Mouse (Mus musculus) heart, embryonic 15.5 days (tissue): ENCODE measurements around the gene Ccdc113. TPM values are rescaled to one million over a fixed set of nuclear protein-coding genes. Genes with fewer than 3 reads are reported as not detected.

Experiments
- ATAC-seq: fragments of 200-750 bp; cut with Nextera tagmentation; replicated peaks from 2 replicates; pipeline ENCODE4 v1.8.0; 2017; ENCODE audit warnings: low read depth, moderate TSS enrichment; ENCODE audit not compliant: insufficient number of reproducible peaks, insufficient read depth, low FRiP score
- H3K27ac ChIP-seq: fragments of 300-500 bp; sonication (generic); 2 replicates; pipeline ENCODE4 v1.5.1; 2015; ENCODE audit warnings: mild to moderate bottlenecking, inconsistent platforms
- H3K27me3 ChIP-seq: fragments of 300-500 bp; sonication (generic); 2 replicates; pipeline ENCODE4 v1.6.1; 2015; ENCODE audit warnings: inconsistent platforms
- H3K36me3 ChIP-seq: fragments of 300-500 bp; sonication (generic); 2 replicates; pipeline ENCODE4 v1.6.1; 2015; ENCODE audit warnings: mild to moderate bottlenecking, inconsistent platforms
- H3K4me1 ChIP-seq: fragments of 300-500 bp; sonication (generic); replicated peaks from 2 replicates; pipeline ENCODE4 v1.6.1; 2015; ENCODE audit warnings: inconsistent platforms
- H3K4me2 ChIP-seq: fragments of 300-500 bp; sonication (generic); 2 replicates; pipeline ENCODE4 v1.6.1; 2015; ENCODE audit warnings: inconsistent platforms, mild to moderate bottlenecking, moderate library complexity
- H3K4me3 ChIP-seq: fragments of 300-500 bp; sonication (generic); 2 replicates; pipeline ENCODE4 v1.5.1; 2015; ENCODE audit warnings: mild to moderate bottlenecking, inconsistent platforms
- H3K9ac ChIP-seq: fragments of 300-500 bp; sonication (generic); 2 replicates; pipeline ENCODE4 v1.6.1; 2015; ENCODE audit warnings: mild to moderate bottlenecking, inconsistent platforms
- H3K9me3 ChIP-seq: fragments of 300-500 bp; sonication (generic); replicated peaks from 2 replicates; pipeline ENCODE4 v1.6.1; 2016; ENCODE audit warnings: inconsistent platforms
- WGBS: fragments of 180-500 bp; shearing (Covaris S2); methylation state at CpG from one replicate; pipeline ENCODE4 v1.1.7; 2015; ENCODE audit warnings: mixed read lengths; 5-methylcytosine and 5-hydroxymethylcytosine counted together
- polyA plus RNA-seq: library from polyadenylated mRNA; unstranded; fragments of >200 nt; fragmentation: Nextera tagmentation; extraction: Ambion mirVana; gene quantifications from 2 replicates; pipeline ENCODE4 v1.2.1, GENCODE M21; 2015

Gene Ccdc113
- polyA plus RNA-seq, 1 experiment from 2014 or later = 2.9 TPM

DNA sequence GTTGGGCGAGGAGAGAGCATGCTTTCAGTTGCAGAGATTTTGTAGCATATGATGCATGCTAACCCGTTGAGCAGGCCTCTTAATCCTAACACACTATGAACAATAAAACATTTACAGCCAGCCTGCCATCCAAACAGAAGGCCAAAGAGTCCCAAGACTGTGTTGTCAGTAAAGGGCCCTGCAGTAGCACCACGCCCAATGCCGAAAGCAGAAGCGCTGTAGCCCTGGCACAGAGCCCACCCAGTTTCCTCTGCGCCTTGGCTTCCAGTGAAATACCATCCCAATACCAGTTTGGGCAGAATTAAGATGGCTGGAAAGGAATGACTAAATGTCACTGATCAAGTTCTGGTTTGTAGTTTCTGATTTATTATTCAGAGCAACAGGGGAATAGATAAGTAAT, 8.3 kb downstream of the Ccdc113 start:
- ATAC-seq = no peak
- Histone ChIP-seq H3K9ac (no peak overlapping the region), H3K27me3 (no peaks in the 10 kb centered on the region), H3K4me2 (no peak overlapping the region), H3K27ac (no peak overlapping the region), H3K4me3 (no peak overlapping the region), H3K9me3 (no peaks in the 10 kb centered on the region), H3K4me1 (no peaks in the 10 kb centered on the region), H3K36me3 (no peaks in the 10 kb centered on the region)
- WGBS = 88% methylated on average over 6 of the region's 6 CpGs

DNA sequence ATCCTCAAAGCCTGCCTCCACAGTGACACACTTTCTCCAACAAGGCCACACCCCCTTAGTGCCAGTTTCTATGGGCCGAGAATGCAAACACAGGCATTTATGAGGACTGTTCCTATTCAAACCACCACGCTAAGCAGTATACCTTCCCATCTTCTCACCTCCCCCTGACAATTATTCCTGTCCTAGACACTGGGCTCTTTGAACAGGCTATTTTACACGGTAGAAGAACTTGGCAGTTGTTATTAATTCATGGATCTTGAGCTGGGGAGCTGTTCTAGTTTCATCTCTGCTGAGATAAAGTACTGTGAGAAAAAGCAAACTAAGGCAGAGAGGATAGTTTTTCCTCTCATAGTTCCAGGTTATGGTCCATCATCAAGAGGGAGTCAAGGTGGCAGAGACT, 9.2 kb downstream of the Ccdc113 start:
- no peaks in the 10 kb centered on the region for H3K36me3 ChIP-seq
- no peak overlapping the region for H3K4me3 ChIP-seq
- H3K27ac ChIP-seq = no peak overlapping the region
- ATAC-seq = no peak
- no peak overlapping the region for H3K9ac ChIP-seq
- peaks cover 3% of the 10 kb centered on the region; the same call in 1 of the 2 replicates for H3K4me1 ChIP-seq
- no peaks in the 10 kb centered on the region for H3K9me3 ChIP-seq
- H3K27me3 ChIP-seq = no peaks in the 10 kb centered on the region
- H3K4me2 ChIP-seq = no peak overlapping the region
- 77% methylated on average over 3 of the region's 3 CpGs for WGBS

DNA sequence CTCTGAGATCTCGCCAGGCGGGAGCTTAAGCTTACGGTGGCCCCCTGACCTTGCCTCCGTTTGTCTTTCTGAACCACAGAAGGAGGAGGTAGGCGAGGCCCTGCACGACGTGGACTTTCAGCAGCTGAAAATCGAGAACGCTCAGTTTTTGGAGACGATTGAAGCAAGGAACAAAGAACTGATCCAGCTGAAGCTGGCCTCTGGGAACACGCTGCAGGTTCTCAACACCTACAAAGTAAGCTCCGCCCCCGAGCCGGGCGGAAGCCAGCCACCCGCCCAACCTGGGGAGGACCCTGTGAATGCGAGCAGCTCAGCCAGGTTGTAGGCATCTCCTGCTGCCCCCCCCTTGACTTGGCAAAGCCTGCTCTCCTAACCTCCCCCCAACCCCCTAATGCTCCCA, 11.9 kb downstream of the Ccdc113 start:
- no peaks in the 10 kb centered on the region for H3K9me3 ChIP-seq
- no peak overlapping the region for H3K27ac ChIP-seq
- H3K4me2 ChIP-seq = no peak overlapping the region
- 75% methylated on average over 17 of the region's 17 CpGs for WGBS
- no peaks in the 10 kb centered on the region for H3K27me3 ChIP-seq
- no peaks in the 10 kb centered on the region for H3K36me3 ChIP-seq
- no peak overlapping the region for H3K4me3 ChIP-seq
- H3K4me1 ChIP-seq = peaks cover 9% of the 10 kb centered on the region; the same call in 1 of the 2 replicates
- H3K9ac ChIP-seq = no peak overlapping the region
- no peak for ATAC-seq

DNA sequence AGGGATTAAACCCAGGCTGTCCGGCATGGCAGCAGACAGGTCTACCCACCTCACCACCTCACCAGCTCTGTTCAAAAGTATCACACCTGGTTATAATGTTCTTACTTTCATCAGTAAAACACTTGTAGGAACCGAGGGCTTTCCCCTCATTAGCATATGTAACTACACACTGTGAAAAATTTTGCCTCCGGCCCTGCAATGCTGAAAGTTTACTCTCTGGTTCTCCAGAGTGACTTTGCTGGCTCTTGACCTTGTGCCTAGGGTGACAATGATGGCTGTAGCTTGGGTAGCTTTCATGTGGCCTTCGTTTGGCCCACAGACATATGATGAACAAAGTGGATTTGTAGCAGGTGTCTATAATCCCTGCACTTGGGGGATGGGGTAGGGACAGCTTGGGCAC, 13.1 kb downstream of the Ccdc113 start:
- Histone ChIP-seq H3K36me3 (no peaks in the 10 kb centered on the region), H3K4me1 (peaks cover 9% of the 10 kb centered on the region; the same call in 1 of the 2 replicates), H3K27me3 (no peaks in the 10 kb centered on the region), H3K4me3 (no peak overlapping the region), H3K27ac (no peak overlapping the region), H3K9ac (no peak overlapping the region), H3K9me3 (no peaks in the 10 kb centered on the region), H3K4me2 (no peak overlapping the region)
- 78% methylated on average over 4 of the region's 4 CpGs for WGBS
- ATAC-seq = no peak

DNA sequence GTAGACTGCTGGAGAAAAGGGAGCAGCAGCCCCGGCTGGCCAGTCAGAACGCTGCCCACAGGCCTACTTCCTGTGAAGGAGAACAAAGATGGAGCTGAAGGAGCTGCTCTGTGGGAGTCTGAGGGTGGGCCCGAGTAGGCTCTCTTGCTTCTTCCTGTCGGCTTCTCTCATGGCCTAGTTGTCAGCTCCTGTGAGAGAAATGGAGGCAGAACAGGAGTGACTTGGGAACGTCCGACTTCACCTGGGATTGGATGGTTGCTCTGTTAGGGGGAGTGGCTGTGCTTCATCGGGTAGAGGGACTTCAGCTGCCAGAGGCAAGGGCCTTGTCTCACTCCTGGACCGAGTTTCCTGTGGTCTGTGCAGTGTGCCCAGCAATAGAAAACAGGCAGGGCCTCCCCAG, 14.0 kb downstream of the Ccdc113 start:
- 49% methylated on average over 8 of the region's 8 CpGs for WGBS
- Histone ChIP-seq H3K27me3 (no peaks in the 10 kb centered on the region), H3K9ac (no peak overlapping the region), H3K4me2 (no peak overlapping the region), H3K9me3 (no peaks in the 10 kb centered on the region), H3K4me3 (no peak overlapping the region), H3K27ac (no peak overlapping the region), H3K4me1 (peaks cover 9% of the 10 kb centered on the region; the same call in 1 of the 2 replicates), H3K36me3 (no peaks in the 10 kb centered on the region)
- ATAC-seq = no peak

DNA sequence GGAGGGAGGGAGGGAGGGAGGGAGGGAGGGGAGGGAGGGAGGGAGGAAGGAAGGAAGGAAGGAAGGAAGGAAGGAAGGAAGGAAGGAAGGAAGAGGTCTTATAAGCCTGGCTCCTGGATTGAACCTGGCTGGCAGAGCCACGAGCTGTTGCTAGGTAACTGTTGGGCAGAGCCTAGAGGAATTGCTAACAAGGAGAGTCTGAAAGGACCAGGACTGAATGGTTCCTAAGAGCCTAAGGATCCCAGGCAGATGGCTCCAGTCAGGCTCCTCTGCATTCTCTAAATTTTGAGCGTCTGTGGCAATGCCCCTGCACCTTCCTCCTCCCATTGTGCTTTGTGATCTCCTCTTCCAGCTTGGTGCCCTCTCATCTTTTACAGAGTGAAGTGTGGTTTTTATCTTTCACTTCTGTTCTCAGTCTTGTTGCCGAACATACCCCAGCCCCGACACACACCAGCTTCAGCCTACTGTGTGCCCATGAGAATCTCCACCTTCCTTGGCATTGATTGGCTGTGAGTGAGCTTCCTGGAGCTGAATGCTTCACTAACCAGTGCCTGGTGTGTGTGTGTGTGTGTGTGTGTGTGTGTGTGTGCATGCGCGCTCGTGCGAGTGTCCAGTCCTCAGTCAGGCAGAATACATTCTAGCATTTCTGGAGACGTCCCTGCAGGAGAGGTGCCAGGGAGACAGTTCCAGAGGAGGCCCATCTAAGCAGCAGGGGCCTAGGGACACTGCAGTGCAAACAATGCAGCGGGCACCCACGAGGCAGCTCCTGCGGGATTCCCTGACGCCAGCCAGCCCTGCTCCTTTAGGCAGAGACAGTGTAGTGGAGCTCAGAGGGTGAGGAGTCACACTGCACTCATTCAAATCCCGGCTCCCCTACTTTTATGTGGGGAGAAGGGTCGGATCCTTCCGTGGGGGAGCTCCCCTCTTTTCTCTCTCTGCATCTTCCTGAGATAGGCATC, 16.3 kb downstream of the Ccdc113 start:
- Histone ChIP-seq H3K9ac (no peak overlapping the region), H3K4me3 (no peak overlapping the region), H3K36me3 (no peaks in the 10 kb centered on the region), H3K27me3 (no peaks in the 10 kb centered on the region), H3K9me3 (no peaks in the 10 kb centered on the region), H3K4me1 (peaks cover 9% of the 10 kb centered on the region; the same call in 1 of the 2 replicates), H3K27ac (no peak overlapping the region), H3K4me2 (no peak overlapping the region)
- WGBS = 63% methylated on average over 16 of the region's 16 CpGs
- ATAC-seq = no peak

DNA sequence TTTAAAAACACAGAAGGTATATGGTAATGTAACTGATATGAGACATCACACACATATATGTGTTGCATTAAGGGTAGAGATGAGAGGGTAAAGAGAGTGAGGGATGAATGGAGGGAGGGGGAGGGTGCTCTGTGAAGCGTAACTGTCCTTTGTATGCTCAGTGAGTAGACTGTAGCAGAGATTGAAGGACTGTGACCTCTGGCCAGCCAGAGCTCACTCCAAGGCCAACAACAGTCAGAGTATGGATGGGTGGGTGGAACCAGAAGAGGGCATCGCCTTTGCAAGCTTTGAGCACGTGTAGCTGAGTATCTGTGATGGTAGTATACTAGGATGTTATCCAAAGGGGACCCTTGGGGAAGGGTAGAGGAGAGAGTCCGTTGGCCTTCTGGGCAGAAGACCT, 17.7 kb downstream of the Ccdc113 start:
- Histone ChIP-seq H3K4me1 (peaks cover 9% of the 10 kb centered on the region; the same call in 1 of the 2 replicates), H3K4me2 (no peak overlapping the region), H3K27ac (no peak overlapping the region), H3K36me3 (no peaks in the 10 kb centered on the region), H3K27me3 (no peaks in the 10 kb centered on the region), H3K9ac (no peak overlapping the region), H3K9me3 (no peaks in the 10 kb centered on the region), H3K4me3 (no peak overlapping the region)
- no peak for ATAC-seq
- 64% methylated on average over 4 of the region's 4 CpGs for WGBS

DNA sequence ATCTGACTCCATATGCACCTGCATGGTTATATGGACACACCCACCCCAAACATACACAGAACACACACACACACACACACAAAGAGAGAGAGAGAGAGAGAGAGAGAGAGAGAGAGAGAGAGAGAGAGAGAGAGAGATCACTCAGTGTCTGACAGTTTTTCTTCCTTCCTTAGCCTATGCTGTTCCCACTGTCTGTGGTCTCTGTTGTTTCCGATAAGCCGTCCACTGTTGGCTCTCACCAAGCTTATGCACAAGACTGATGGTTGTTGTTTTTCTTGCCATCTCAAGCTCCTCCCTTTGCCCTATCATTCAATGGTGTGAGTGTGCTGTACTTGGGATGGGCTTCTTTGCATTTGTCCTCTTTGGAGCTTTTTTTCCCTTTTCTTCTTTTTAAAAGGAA, 22.1 kb downstream of the Ccdc113 start:
- H3K27ac ChIP-seq = no peak overlapping the region
- no peak overlapping the region for H3K9ac ChIP-seq
- H3K36me3 ChIP-seq = no peaks in the 10 kb centered on the region
- no peaks in the 10 kb centered on the region for H3K9me3 ChIP-seq
- WGBS = 86% methylated on average over 2 of the region's 2 CpGs
- no peaks in the 10 kb centered on the region for H3K4me1 ChIP-seq
- no peak for ATAC-seq
- no peaks in the 10 kb centered on the region for H3K27me3 ChIP-seq
- no peak overlapping the region for H3K4me2 ChIP-seq
- no peak overlapping the region for H3K4me3 ChIP-seq

DNA sequence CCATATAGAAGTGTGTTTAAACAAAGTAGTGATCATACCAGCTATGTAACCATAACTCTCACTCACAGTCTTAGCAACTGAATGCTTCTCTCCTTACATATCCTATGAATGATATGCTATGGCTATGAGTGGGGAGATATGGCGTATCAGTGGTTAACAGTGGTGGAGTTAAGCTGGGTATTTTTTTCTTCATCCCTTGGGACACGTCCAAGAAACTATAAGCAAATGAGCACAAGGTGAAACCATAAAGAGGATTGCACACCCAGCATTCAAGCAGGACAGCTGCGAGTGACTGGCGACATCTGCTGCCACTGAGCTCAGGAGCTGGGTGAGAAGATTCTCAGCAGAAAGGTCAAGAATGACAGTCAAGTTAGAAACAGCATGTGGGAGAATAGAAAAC, 32.3 kb downstream of the Ccdc113 start:
- Histone ChIP-seq H3K9ac (no peak overlapping the region), H3K4me2 (no peak overlapping the region), H3K4me3 (no peak overlapping the region), H3K27me3 (no peaks in the 10 kb centered on the region), H3K36me3 (no peaks in the 10 kb centered on the region), H3K4me1 (peaks cover 6% of the 10 kb centered on the region), H3K27ac (no peak overlapping the region), H3K9me3 (no peaks in the 10 kb centered on the region)
- ATAC-seq = no peak
- WGBS = 53% methylated on average over 4 of the region's 4 CpGs

DNA sequence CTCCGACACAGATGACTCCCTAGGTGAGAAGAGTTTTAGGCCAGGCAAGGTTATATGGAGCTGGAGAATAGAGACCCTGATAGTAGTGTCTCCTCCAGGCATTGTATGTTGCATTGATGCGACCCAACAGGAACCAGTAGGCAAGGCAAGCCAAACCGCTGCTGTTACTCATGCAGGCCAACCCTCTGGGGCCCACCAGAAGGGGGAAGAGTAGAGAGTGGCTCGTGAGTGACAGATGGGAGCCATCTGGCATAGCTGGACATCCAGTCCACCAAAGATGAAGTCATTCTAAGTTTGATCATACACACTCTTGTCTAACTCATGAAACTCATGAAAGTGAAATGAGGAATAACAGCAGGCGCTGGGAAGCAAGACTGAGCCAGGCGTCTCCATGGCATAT, 32.9 kb downstream of the Ccdc113 start:
- H3K4me2 ChIP-seq = no peak overlapping the region
- WGBS = 73% methylated on average over 6 of the region's 6 CpGs
- no peaks in the 10 kb centered on the region for H3K9me3 ChIP-seq
- ATAC-seq = 0 out of 2 replicates have a peak, but pooled peaks have one; percentile 31
- no peaks in the 10 kb centered on the region for H3K36me3 ChIP-seq
- peaks cover 6% of the 10 kb centered on the region for H3K4me1 ChIP-seq
- H3K9ac ChIP-seq = no peak overlapping the region
- no peak overlapping the region for H3K27ac ChIP-seq
- H3K27me3 ChIP-seq = no peaks in the 10 kb centered on the region
- no peak overlapping the region for H3K4me3 ChIP-seq

DNA sequence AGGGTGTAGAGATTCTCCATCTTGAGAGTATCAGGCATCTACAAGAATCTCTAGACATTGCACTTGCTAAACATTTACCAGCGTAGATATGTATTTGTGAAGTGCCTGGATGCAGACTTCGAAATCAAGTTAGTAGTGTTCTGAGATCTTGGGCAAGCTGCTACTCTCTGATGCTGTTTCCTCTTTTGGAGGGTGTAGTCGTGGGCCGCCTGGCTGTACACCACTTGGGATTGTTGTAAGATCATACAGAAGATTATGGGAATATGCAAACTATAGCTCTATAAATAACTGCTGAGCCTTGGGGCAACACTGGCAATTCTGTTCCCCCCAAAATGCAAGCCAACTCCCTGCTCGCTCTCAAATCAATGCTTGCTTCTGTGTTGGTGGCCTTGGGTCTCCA, 39.3 kb downstream of the Ccdc113 start:
- Histone ChIP-seq H3K27me3 (no peaks in the 10 kb centered on the region), H3K9ac (no peak overlapping the region), H3K27ac (no peak overlapping the region), H3K4me2 (no peak overlapping the region), H3K4me3 (no peak overlapping the region), H3K4me1 (no peaks in the 10 kb centered on the region), H3K9me3 (no peaks in the 10 kb centered on the region), H3K36me3 (no peaks in the 10 kb centered on the region)
- 86% methylated on average over 5 of the region's 5 CpGs for WGBS
- no peak for ATAC-seq

DNA sequence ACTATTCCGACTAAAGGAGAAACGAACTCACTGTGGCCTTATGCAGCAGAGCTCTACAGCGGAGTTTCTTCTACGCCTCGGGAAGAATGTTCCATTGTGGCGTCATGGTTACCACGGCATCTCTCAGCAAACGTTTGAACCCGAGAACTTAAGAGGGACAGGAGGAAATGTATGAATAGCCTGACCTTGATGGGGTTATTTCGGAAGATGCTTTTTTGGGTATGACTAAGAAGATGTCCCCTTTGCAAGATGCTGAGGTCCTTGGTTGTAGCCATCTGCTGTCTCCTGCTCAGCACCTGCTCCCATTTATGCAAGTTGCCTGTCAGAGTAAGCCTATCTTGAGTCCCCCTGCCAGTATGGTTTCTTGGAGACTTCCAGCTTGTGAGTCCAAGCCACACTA, 42.4 kb downstream of the Ccdc113 start, which contains the start of gene Prss54:
Gene Prss54 (minus strand): TSS at position 101 of the 400 bp plus-strand sequence.
- no peak for ATAC-seq
- WGBS = 85% methylated on average over 10 of the region's 10 CpGs
- no peaks in the 10 kb centered on the region for H3K4me1 ChIP-seq
- H3K36me3 ChIP-seq = no peaks in the 10 kb centered on the region
- H3K4me2 ChIP-seq = no peak within 1 kb of the TSS
- no peak within 1 kb of the TSS for H3K27ac ChIP-seq
- no peaks in the 10 kb centered on the region for H3K9me3 ChIP-seq
- H3K27me3 ChIP-seq = no peaks in the 10 kb centered on the region
- no peak within 1 kb of the TSS for H3K9ac ChIP-seq
- H3K4me3 ChIP-seq = no peak within 1 kb of the TSS
